Mouse (Mus musculus): ENCODE measurements around the gene Stam. TPM values are rescaled to one million over a fixed set of nuclear protein-coding genes. Genes with fewer than 3 reads are reported as not detected.

The Stam gene
- polyA plus RNA-seq, 1 experiment from 2014 or later: 141 TPM

DNA sequence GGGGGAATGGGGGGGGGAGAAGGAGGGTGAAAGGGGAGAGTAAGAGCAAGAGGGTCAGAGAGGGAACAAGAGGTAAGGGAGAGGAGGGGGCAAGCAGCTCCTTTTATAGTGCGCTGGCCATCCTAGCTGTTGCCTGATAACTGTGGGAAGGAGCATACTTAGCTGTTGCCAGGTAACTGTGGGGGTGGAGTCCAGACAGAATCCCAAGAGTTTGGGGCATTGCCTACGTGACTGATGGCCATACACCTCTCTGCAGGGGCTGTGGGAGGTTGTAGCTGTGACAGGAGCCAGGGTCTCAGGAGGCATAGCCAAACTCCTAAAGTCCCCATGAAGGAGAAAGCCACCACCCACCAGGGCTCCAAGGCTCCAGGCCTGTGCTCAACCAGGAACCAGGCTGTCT, 66.1 kb downstream of the Stam start:
- 63% methylated on average over 2 of the region's 2 CpGs for WGBS
- H3K36me3 ChIP-seq (ENCODE audit: control insufficient read depth, insufficient read depth): peaks cover 13% of the 10 kb centered on the region; the same call in 1 of the 2 replicates
- H3K9ac ChIP-seq (replicated peaks; ENCODE audit: low read depth, low read length): no peak overlapping the region
- H3K27ac ChIP-seq (ENCODE audit: low read length): no peak overlapping the region
- H3K9me3 ChIP-seq (ENCODE audit: control insufficient read depth, low read length): no peaks in the 10 kb centered on the region
- no peak for ATAC-seq
- no peaks in the 10 kb centered on the region for H3K27me3 ChIP-seq (replicated peaks; ENCODE audit: control insufficient read depth, insufficient read depth, low read length)
- no peak overlapping the region for H3K4me3 ChIP-seq (replicated peaks; ENCODE audit: low read length)
- H3K4me1 ChIP-seq (replicated peaks; ENCODE audit: control insufficient read depth, insufficient read depth, low read length): no peaks in the 10 kb centered on the region
- no peak overlapping the region for H3K4me2 ChIP-seq (ENCODE audit: low read length)

DNA sequence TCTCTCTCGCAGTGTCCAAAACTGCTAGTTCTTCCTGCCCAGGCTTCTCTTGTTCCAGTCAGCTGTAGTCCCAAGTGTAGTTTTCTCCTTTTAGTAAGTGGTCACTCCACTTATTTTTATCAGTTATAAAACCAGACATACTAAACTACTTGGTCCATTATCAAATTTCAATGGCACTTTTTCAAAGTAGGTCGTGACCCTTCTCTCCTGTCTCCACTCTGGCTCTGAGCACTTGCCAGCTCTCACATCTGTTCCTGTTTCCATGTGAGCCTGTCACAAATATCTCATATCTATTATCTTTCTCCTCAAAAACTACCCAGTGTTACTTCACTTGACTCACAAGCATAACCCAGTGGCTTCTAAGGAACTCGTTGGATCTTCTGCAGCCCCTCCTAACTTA, 71.4 kb downstream of the Stam start:
- 85% methylated on average over 3 of the region's 3 CpGs for WGBS
- Histone ChIP-seq H3K4me2 (ENCODE audit: low read length) (no peak overlapping the region), H3K4me3 (replicated peaks; ENCODE audit: low read length) (no peak overlapping the region), H3K27me3 (replicated peaks; ENCODE audit: control insufficient read depth, insufficient read depth, low read length) (no peaks in the 10 kb centered on the region), H3K9me3 (ENCODE audit: control insufficient read depth, low read length) (no peaks in the 10 kb centered on the region), H3K4me1 (replicated peaks; ENCODE audit: control insufficient read depth, insufficient read depth, low read length) (no peaks in the 10 kb centered on the region), H3K9ac (replicated peaks; ENCODE audit: low read depth, low read length) (no peak overlapping the region), H3K27ac (ENCODE audit: low read length) (no peak overlapping the region), H3K36me3 (ENCODE audit: control insufficient read depth, insufficient read depth) (peaks cover 14% of the 10 kb centered on the region; the same call in 1 of the 2 replicates)
- ATAC-seq: no peak

DNA sequence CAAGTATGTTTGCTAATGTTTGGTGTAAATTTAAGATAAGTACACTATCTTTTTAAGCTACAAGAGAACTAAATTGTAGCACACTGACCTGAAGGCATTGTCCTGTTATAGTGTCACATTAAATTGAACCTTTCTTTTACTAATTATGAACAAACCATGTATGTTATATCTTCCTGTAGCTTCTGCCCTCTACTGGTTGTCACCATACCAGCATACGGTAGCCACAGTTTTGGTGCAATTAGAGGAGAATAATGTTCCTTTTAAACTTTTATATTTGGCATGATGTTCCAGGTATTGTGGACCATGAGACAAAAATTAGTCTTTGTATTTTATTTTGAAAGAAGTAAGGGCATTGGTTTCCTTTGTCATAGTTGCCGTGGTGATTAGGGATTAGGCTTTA, 73.0 kb downstream of the Stam start:
- Histone ChIP-seq H3K9ac (replicated peaks; ENCODE audit: low read depth, low read length) (no peak overlapping the region), H3K36me3 (ENCODE audit: control insufficient read depth, insufficient read depth) (peaks cover 13% of the 10 kb centered on the region; the same call in 1 of the 2 replicates), H3K4me3 (replicated peaks; ENCODE audit: low read length) (no peak overlapping the region), H3K27ac (ENCODE audit: low read length) (no peak overlapping the region), H3K27me3 (replicated peaks; ENCODE audit: control insufficient read depth, insufficient read depth, low read length) (no peaks in the 10 kb centered on the region), H3K9me3 (ENCODE audit: control insufficient read depth, low read length) (no peaks in the 10 kb centered on the region), H3K4me2 (ENCODE audit: low read length) (no peak overlapping the region), H3K4me1 (replicated peaks; ENCODE audit: control insufficient read depth, insufficient read depth, low read length) (no peaks in the 10 kb centered on the region)
- WGBS: 72% methylated on average over 2 of the region's 2 CpGs
- ATAC-seq: 0 out of 2 replicates have a peak, but pooled peaks have one; percentile 36

DNA sequence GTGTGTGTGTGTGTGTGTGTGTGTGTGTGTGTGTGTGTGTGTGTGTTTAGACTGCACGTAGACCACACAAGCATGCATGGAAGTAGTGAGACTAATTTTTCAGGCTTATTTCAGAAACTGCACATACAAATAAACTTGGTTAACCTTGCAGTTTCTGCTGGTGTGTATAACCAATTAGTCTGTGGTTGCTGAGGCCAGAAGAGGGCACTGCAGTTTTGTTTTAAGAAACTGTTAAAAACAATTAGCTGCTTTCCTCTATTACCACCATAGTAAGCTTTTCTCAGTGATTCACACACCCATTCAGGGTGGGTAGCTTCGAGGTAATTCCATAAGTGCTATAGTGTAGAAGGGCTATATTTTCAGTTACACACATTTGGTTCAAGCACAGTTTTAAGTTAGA, 76.9 kb downstream of the Stam start:
- Histone ChIP-seq H3K4me2 (ENCODE audit: low read length) (no peak overlapping the region), H3K27ac (ENCODE audit: low read length) (no peak overlapping the region), H3K36me3 (ENCODE audit: control insufficient read depth, insufficient read depth) (peaks cover 3% of the 10 kb centered on the region; the same call in 1 of the 2 replicates), H3K4me3 (replicated peaks; ENCODE audit: low read length) (no peak overlapping the region), H3K9ac (replicated peaks; ENCODE audit: low read depth, low read length) (no peak overlapping the region), H3K4me1 (replicated peaks; ENCODE audit: control insufficient read depth, insufficient read depth, low read length) (no peaks in the 10 kb centered on the region), H3K9me3 (ENCODE audit: control insufficient read depth, low read length) (no peaks in the 10 kb centered on the region), H3K27me3 (replicated peaks; ENCODE audit: control insufficient read depth, insufficient read depth, low read length) (no peaks in the 10 kb centered on the region)
- 96% methylated on average over 2 of the region's 2 CpGs for WGBS
- no peak for ATAC-seq

DNA sequence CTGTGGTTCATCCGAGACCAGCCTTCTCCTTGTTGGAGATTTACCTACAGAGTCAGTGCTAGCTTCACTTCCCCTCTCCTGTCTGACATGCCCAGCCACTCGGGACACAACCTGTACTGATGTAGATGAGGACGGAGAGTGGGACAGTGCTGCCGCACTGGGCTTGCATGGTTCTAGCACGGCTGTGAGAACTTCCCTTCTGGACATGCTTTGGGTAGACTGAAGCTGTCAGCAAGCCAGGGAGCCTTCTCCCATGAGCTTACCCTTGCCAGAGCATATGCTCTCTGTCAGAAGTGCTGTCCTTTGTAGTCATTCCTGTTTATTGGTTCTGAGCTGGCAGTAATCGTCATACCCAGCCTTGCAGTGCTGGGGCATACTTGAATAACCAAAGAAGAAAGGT, 78.0 kb downstream of the Stam start:
- H3K36me3 ChIP-seq (ENCODE audit: control insufficient read depth, insufficient read depth): peaks cover 3% of the 10 kb centered on the region; the same call in 1 of the 2 replicates
- H3K27ac ChIP-seq (ENCODE audit: low read length): no peak overlapping the region
- H3K4me2 ChIP-seq (ENCODE audit: low read length): no peak overlapping the region
- no peaks in the 10 kb centered on the region for H3K9me3 ChIP-seq (ENCODE audit: control insufficient read depth, low read length)
- ATAC-seq: peak; percentile 47
- H3K9ac ChIP-seq (replicated peaks; ENCODE audit: low read depth, low read length): no peak overlapping the region
- WGBS: 88% methylated on average over 6 of the region's 6 CpGs
- no peaks in the 10 kb centered on the region for H3K4me1 ChIP-seq (replicated peaks; ENCODE audit: control insufficient read depth, insufficient read depth, low read length)
- no peaks in the 10 kb centered on the region for H3K27me3 ChIP-seq (replicated peaks; ENCODE audit: control insufficient read depth, insufficient read depth, low read length)
- no peak overlapping the region for H3K4me3 ChIP-seq (replicated peaks; ENCODE audit: low read length)

DNA sequence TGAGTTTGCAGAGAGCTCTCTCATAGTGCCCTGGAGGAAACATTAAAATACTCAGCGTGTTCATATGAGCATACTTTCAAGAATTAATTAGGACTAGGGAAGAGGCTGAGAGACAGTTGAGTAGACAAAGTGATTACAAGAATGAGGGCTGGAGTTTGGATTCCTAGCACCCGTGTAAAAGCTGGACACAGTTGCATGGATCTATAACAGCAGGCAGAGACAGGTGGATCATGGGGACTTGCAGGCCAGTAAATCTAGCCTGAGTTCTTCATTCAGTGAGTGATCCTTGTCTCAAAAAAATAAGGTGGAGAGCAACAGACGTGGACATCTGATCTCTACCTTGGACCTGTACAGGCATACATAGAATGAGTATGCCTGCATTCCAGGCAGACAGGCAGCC, 85.1 kb downstream of the Stam start:
- Histone ChIP-seq H3K4me1 (replicated peaks; ENCODE audit: control insufficient read depth, insufficient read depth, low read length) (no peaks in the 10 kb centered on the region), H3K36me3 (ENCODE audit: control insufficient read depth, insufficient read depth) (no peaks in the 10 kb centered on the region), H3K9me3 (ENCODE audit: control insufficient read depth, low read length) (no peaks in the 10 kb centered on the region), H3K9ac (replicated peaks; ENCODE audit: low read depth, low read length) (no peak overlapping the region), H3K4me3 (replicated peaks; ENCODE audit: low read length) (no peak overlapping the region), H3K27me3 (replicated peaks; ENCODE audit: control insufficient read depth, insufficient read depth, low read length) (no peaks in the 10 kb centered on the region), H3K27ac (ENCODE audit: low read length) (no peak overlapping the region), H3K4me2 (ENCODE audit: low read length) (no peak overlapping the region)
- ATAC-seq: no peak
- WGBS: 80% methylated on average over 3 of the region's 3 CpGs

DNA sequence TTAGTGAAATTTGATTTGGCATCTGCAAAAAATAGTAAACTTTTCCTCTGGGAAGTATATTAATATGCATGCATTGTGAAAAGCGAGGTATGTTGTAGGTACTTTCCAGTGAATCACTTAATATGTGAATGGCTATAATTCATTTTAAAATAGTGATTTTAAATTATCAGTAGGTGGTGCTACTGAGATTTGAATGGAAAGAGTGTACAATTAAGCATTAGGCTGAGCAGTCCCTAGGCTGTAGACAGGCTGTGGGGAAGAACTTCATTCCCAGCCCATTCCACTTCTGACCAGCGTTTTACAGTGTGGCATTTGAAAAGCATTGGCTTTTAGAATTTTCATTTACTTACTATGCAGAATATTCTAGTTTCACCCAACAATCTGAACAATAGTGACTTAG, 85.9 kb downstream of the Stam start:
- H3K4me2 ChIP-seq (ENCODE audit: low read length): no peak overlapping the region
- no peaks in the 10 kb centered on the region for H3K36me3 ChIP-seq (ENCODE audit: control insufficient read depth, insufficient read depth)
- no peak overlapping the region for H3K4me3 ChIP-seq (replicated peaks; ENCODE audit: low read length)
- 72% methylated on average over 2 of the region's 2 CpGs for WGBS
- ATAC-seq: 0 out of 2 replicates have a peak, but pooled peaks have one; percentile 54
- no peaks in the 10 kb centered on the region for H3K9me3 ChIP-seq (ENCODE audit: control insufficient read depth, low read length)
- no peak overlapping the region for H3K9ac ChIP-seq (replicated peaks; ENCODE audit: low read depth, low read length)
- H3K27ac ChIP-seq (ENCODE audit: low read length): no peak overlapping the region
- no peaks in the 10 kb centered on the region for H3K4me1 ChIP-seq (replicated peaks; ENCODE audit: control insufficient read depth, insufficient read depth, low read length)
- no peaks in the 10 kb centered on the region for H3K27me3 ChIP-seq (replicated peaks; ENCODE audit: control insufficient read depth, insufficient read depth, low read length)

DNA sequence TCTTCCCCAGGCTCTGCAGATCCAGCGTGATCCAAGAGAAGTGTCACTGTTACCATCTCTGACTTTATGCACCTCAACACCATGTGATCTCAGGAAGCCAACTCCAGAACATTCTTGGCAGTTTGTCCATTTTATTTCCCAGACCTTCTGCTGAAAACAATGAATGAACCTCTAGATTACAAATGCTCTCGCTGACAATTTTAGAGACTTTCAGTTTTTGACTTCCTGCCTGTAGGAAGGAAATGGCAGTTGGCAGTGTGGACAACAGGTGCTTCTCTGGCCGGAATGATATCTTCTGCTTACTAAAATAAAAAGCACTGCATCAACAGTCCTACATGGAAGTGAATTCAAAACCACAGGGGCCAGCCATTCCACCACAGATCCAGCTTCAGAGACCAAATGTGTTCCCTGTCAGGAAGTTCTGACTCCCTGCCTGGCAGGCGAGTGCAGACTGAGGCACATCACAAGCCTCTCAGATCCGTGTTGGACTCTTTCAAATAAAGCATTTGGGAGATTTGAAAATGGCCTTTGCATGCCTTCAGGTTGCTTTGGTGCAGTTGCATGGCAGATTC, 90.6 kb downstream of the Stam start:
- no peak overlapping the region for H3K27ac ChIP-seq (ENCODE audit: low read length)
- H3K27me3 ChIP-seq (replicated peaks; ENCODE audit: control insufficient read depth, insufficient read depth, low read length): no peaks in the 10 kb centered on the region
- H3K36me3 ChIP-seq (ENCODE audit: control insufficient read depth, insufficient read depth): no peaks in the 10 kb centered on the region
- H3K4me2 ChIP-seq (ENCODE audit: low read length): no peak overlapping the region
- H3K9ac ChIP-seq (replicated peaks; ENCODE audit: low read depth, low read length): no peak overlapping the region
- WGBS: 83% methylated on average over 5 of the region's 5 CpGs
- no peaks in the 10 kb centered on the region for H3K9me3 ChIP-seq (ENCODE audit: control insufficient read depth, low read length)
- no peak for ATAC-seq
- no peaks in the 10 kb centered on the region for H3K4me1 ChIP-seq (replicated peaks; ENCODE audit: control insufficient read depth, insufficient read depth, low read length)
- no peak overlapping the region for H3K4me3 ChIP-seq (replicated peaks; ENCODE audit: low read length)

DNA sequence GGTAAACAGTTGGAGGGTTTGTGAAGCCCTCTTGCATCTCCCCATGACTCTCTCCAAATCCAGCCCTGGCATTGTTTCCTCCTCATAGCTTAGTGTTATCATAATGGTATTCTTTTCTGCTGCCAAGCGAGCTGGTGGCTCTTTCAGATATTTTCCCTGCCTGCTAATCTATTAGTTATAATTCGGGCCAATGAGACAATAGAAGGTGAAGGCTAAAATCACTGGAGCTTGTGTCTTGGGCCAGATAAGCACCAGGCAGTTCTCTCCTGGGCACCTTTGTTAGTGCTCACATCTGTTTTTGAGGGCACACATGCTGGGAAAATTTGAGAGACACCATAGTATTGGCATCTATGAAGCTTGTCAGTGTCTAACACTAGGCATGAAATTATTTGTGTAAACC, 91.2 kb downstream of the Stam start:
- H3K36me3 ChIP-seq (ENCODE audit: control insufficient read depth, insufficient read depth): no peaks in the 10 kb centered on the region
- WGBS: 54% methylated on average over 2 of the region's 2 CpGs
- no peak overlapping the region for H3K9ac ChIP-seq (replicated peaks; ENCODE audit: low read depth, low read length)
- no peak overlapping the region for H3K4me2 ChIP-seq (ENCODE audit: low read length)
- no peaks in the 10 kb centered on the region for H3K9me3 ChIP-seq (ENCODE audit: control insufficient read depth, low read length)
- no peak overlapping the region for H3K27ac ChIP-seq (ENCODE audit: low read length)
- no peaks in the 10 kb centered on the region for H3K27me3 ChIP-seq (replicated peaks; ENCODE audit: control insufficient read depth, insufficient read depth, low read length)
- no peak for ATAC-seq
- no peaks in the 10 kb centered on the region for H3K4me1 ChIP-seq (replicated peaks; ENCODE audit: control insufficient read depth, insufficient read depth, low read length)
- no peak overlapping the region for H3K4me3 ChIP-seq (replicated peaks; ENCODE audit: low read length)
